Mouse (Mus musculus) forebrain, embryonic 14.5 days (tissue): Measurements from ENCODE around the gene Mrgprb5. TPM values are rescaled to one million over a fixed set of nuclear protein-coding genes. Genes with fewer than 3 reads are reported as not detected.
"Not testable (repeated sequence)": the region's sequence is repeated elsewhere in the genome, so short reads cannot be mapped to it uniquely, and the experiment has no call there.

Source experiments
- ATAC-seq: fragments of 200-750 bp; cut with Nextera tagmentation; 2 replicates; pipeline ENCODE4 v1.8.0; 2017; ENCODE audit warnings: mild to moderate bottlenecking, moderate library complexity
- DNase-seq: peaks from one replicate; pipeline ENCODE4 v3.0.0-alpha.2; 2015; ENCODE audit warnings: low spot score
- H3K27ac ChIP-seq: fragments of 300-500 bp; sonication (generic); 2 replicates; pipeline ENCODE4 v1.5.1; 2014; ENCODE audit warnings: low read depth, mild to moderate bottlenecking, control low read depth, low read length, moderate library complexity
- H3K27me3 ChIP-seq: fragments of 300-500 bp; sonication (generic); replicated peaks from 2 replicates; pipeline ENCODE4 v1.6.1; 2014; ENCODE audit warnings: low read length, control low read depth, mixed read lengths; ENCODE audit not compliant: control insufficient read depth, insufficient read depth
- H3K36me3 ChIP-seq: fragments of 300-500 bp; sonication (generic); 2 replicates; pipeline ENCODE4 v1.6.1; 2014; ENCODE audit warnings: low read length, control low read depth; ENCODE audit not compliant: control insufficient read depth, insufficient read depth
- H3K4me1 ChIP-seq: fragments of 300-500 bp; sonication (generic); 2 replicates; pipeline ENCODE4 v1.6.1; 2014; ENCODE audit warnings: antibody characterized with exemption, low read length, control low read depth; ENCODE audit not compliant: control insufficient read depth, insufficient read depth
- H3K4me2 ChIP-seq: fragments of 300-500 bp; sonication (generic); 2 replicates; pipeline ENCODE4 v1.6.1; 2014; ENCODE audit warnings: mild to moderate bottlenecking, control low read depth, low read length
- H3K4me3 ChIP-seq: fragments of 300-500 bp; sonication (generic); 2 replicates; pipeline ENCODE4 v1.5.1; 2014; ENCODE audit warnings: low read depth, low read length, control low read depth
- H3K9ac ChIP-seq: fragments of 300-500 bp; sonication (generic); 2 replicates; pipeline ENCODE4 v1.6.1; 2014; ENCODE audit warnings: mild to moderate bottlenecking, low read length, control low read depth, moderate library complexity
- H3K9me3 ChIP-seq: fragments of 300-500 bp; sonication (generic); replicated peaks from 2 replicates; pipeline ENCODE4 v1.6.1; 2016; ENCODE audit warnings: low read length, control low read depth, mixed read lengths; ENCODE audit not compliant: control insufficient read depth
- WGBS: fragments of 180-500 bp; shearing (Covaris S2); extraction: QIAGEN DNeasy Blood & Tissue Kit; methylation state at CpG from one replicate; pipeline ENCODE4 v1.1.7; 2014; 5-methylcytosine and 5-hydroxymethylcytosine counted together
- polyA plus RNA-seq: library from polyadenylated mRNA; unstranded; fragments of >200 nt; fragmentation: Nextera tagmentation; extraction: Ambion mirVana; gene quantifications from 2 replicates; pipeline ENCODE4 v1.2.1, GENCODE M21; 2014

Mrgprb5 gene
- polyA plus RNA-seq = not detected in 2 replicates

GRCm38 (mm10) chr7:48168919-48169318, at the start of gene Mrgprb5:
Gene Mrgprb5, minus strand, starts transcription at chr7:48169019.
- WGBS = 77% methylated on average over 2 of the region's 2 CpGs
- H3K4me1 ChIP-seq = no peaks in the 10 kb centered on the region
- H3K27ac ChIP-seq = no peak within 1 kb of the TSS
- H3K9ac ChIP-seq = no peak within 1 kb of the TSS
- no peaks in the 10 kb centered on the region for H3K27me3 ChIP-seq
- no peak for ATAC-seq
- H3K4me3 ChIP-seq = no peak within 1 kb of the TSS
- no peak within 1 kb of the TSS for H3K4me2 ChIP-seq
- no peak for DNase-seq
- H3K36me3 ChIP-seq = no peaks in the 10 kb centered on the region
- no peaks in the 10 kb centered on the region for H3K9me3 ChIP-seq

DNA sequence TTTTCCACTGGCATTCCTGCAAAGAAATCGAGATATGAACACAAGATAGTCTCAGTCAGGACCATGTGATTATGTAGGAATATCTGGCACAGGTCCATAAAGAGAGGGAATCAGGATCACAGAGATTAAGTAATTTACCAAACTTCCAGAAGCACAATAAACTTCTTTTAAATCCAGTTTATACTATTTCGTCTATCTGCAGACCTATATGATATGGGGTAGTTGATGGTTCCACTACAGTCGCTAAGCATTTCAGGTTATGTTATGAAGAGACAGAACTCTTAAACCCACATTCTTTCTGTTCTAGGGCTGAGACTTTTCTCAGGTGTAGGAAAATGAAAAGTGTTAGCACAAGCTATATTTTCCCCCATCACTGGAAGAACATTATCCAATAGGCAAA, 30.4 kb upstream of the Mrgprb5 start, which contains the start of gene Mrgprb4:
Gene Mrgprb4, minus strand, starts transcription at position 101 of the 400 bp plus-strand sequence.
- Histone ChIP-seq H3K4me3 (no peak within 1 kb of the TSS), H3K27me3 (no peaks in the 10 kb centered on the region), H3K4me1 (no peaks in the 10 kb centered on the region), H3K27ac (no peak within 1 kb of the TSS), H3K4me2 (no peak within 1 kb of the TSS), H3K9ac (no peak within 1 kb of the TSS), H3K9me3 (no peaks in the 10 kb centered on the region), H3K36me3 (no peaks in the 10 kb centered on the region)
- ATAC-seq (no peak), DNase-seq (no peak)
- WGBS = 87% methylated on average over 3 of the region's 3 CpGs

DNA sequence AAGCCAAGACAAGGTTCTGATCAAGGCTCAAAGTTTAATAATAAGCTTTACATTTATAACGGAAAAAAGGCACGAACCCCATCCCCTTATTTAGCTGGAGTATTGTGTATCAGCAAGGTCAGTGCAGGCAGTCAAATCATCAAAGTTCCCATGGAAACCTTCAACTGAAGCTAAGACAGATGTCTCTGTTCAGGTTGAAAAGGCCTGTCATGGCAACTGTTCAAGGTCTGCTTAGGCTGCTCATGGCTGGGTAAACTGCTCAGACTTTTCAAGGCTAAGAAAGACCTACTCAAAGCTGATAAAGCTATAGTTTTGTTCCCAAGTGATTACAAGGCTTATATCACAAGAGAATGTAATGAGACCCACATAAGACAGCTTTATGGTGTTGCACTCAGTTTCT, 1.3 kb downstream of the Mrgprb5 start:
- DNase-seq (peak; percentile 0), ATAC-seq (no peak)
- 81% methylated on average over 2 of the region's 2 CpGs for WGBS
- Histone ChIP-seq H3K27ac (no peak overlapping the region), H3K4me3 (no peak overlapping the region), H3K9ac (no peak overlapping the region), H3K4me2 (no peak overlapping the region), H3K9me3 (no peaks in the 10 kb centered on the region), H3K27me3 (no peaks in the 10 kb centered on the region), H3K36me3 (no peaks in the 10 kb centered on the region), H3K4me1 (no peaks in the 10 kb centered on the region)

GRCm38 (mm10) chr7:48138248-48138702, 30.5 kb downstream of the Mrgprb5 start:
- peak overlapping the region; percentile 60 for H3K4me2 ChIP-seq
- H3K27ac ChIP-seq = peak overlapping the region; percentile 82
- peak overlapping the region; percentile 58 for H3K4me3 ChIP-seq
- ATAC-seq (peak; percentile 79), DNase-seq (peak; percentile 94)
- 2% methylated on average over 17 of the region's 17 CpGs for WGBS
- peak overlapping the region; percentile 82 for H3K9ac ChIP-seq
- no peaks in the 10 kb centered on the region for H3K36me3 ChIP-seq
- no peaks in the 10 kb centered on the region for H3K9me3 ChIP-seq
- no peaks in the 10 kb centered on the region for H3K27me3 ChIP-seq
- no peaks in the 10 kb centered on the region for H3K4me1 ChIP-seq

- H3K27ac ChIP-seq = peak overlapping the region; percentile 82
- H3K4me2 ChIP-seq = peak overlapping the region; percentile 60
- H3K27me3 ChIP-seq = no peaks in the 10 kb centered on the region
- WGBS = 1% methylated on average over 49 of the region's 52 CpGs
- H3K4me1 ChIP-seq = no peaks in the 10 kb centered on the region
- H3K9me3 ChIP-seq = no peaks in the 10 kb centered on the region
- ATAC-seq = peak; percentile 94
- no peaks in the 10 kb centered on the region for H3K36me3 ChIP-seq
- peak overlapping the region; percentile 82 for H3K9ac ChIP-seq
- peak; percentile 83 for DNase-seq
- H3K4me3 ChIP-seq = peak overlapping the region; percentile 58
Measured at GRCm38 (mm10) chr7:48137216-48138077, 31.4 kb downstream of the Mrgprb5 start.

DNA sequence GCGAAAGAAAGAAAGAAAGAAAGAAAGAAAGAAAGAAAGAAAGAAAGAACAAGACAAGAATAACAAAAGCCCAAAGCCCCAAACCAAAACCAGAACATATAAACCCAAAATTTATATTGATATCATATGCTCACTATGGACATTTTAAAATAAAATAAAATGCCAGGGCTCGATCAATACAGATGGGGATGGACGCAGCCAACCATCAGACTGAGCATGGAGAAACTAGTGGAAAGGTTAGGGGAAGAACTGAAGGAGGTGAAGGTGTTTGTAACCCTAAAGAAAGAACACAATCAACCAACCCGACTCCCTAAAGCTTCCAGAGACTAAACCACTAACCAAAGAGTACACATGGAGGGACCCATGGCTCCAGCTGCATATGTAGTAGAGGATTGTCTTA, 36.1 kb downstream of the Mrgprb5 start:
- no peak overlapping the region for H3K9ac ChIP-seq
- 65% methylated on average over 4 of the region's 4 CpGs for WGBS
- H3K9me3 ChIP-seq = no peaks in the 10 kb centered on the region
- H3K27ac ChIP-seq = no peak overlapping the region
- ATAC-seq (no peak), DNase-seq (no peak)
- H3K27me3 ChIP-seq = no peaks in the 10 kb centered on the region
- no peaks in the 10 kb centered on the region for H3K4me1 ChIP-seq
- no peak overlapping the region for H3K4me3 ChIP-seq
- no peak overlapping the region for H3K4me2 ChIP-seq
- no peaks in the 10 kb centered on the region for H3K36me3 ChIP-seq

DNA sequence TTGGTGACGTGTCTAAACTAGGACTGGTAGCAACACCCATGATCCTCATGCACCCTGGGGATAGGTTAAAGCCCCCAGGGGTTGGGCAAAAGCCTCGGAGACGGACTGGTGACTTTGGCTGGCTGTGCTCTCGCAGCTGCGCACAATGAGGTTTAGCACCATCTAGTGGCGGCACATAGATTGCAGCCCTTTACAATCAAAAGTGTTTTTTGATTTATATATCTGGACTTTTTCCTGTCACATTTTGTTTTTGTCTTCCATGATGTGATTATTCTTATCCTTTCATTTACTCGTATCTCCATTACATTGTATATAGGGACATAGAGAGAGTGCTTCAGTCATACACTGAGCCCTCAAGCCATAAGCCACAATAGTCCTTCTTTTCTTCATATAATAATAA, 36.6 kb downstream of the Mrgprb5 start:
- not testable (repeated sequence) for H3K9ac ChIP-seq, H3K36me3 ChIP-seq, H3K27me3 ChIP-seq, H3K9me3 ChIP-seq, H3K27ac ChIP-seq, H3K4me1 ChIP-seq
- DNase-seq = peak; percentile 28
- WGBS = 1% methylated on average over 4 of the region's 7 CpGs
- peak; percentile 68 for ATAC-seq
- peak overlapping the region; percentile 45 for H3K4me2 ChIP-seq
- peak overlapping the region; percentile 26 for H3K4me3 ChIP-seq

DNA sequence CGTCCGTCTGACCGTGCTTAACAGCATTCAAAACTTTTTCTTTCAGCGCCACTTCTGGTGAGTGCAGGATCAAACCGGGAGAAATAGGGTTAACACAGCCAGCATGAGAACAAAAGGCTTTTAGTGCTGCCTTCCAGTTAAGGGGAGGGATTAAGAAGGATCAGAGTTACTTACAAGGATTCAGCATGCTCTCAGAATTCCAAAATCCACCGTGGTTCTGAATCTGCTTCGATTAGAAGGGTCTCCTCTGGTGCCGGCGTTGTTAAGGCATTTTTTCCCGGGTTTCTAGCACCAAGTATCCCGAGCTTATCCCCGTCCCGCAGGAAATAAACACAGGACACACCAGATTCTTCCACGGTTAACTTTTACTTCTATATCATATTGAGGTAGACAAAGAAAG, 37.0 kb downstream of the Mrgprb5 start:
- Histone ChIP-seq H3K4me2 (peak overlapping the region; percentile 45), H3K27ac (0 out of 2 replicates have a peak overlapping the region, but pooled peaks have one; percentile 52), H3K4me3 (peak overlapping the region; percentile 26), H3K9ac (peak overlapping the region; percentile 54)
- not testable (repeated sequence) for H3K36me3 ChIP-seq, H3K9me3 ChIP-seq, H3K27me3 ChIP-seq, H3K4me1 ChIP-seq, ATAC-seq
- peak; percentile 63 for DNase-seq
- 2% methylated on average over 11 of the region's 14 CpGs for WGBS

- no peaks in the 10 kb centered on the region for H3K4me1 ChIP-seq
- H3K4me2 ChIP-seq = no peak overlapping the region
- H3K9me3 ChIP-seq = no peaks in the 10 kb centered on the region
- ATAC-seq (no peak), DNase-seq (no peak)
- 81% methylated on average over 5 of the region's 5 CpGs for WGBS
- H3K9ac ChIP-seq = no peak overlapping the region
- H3K36me3 ChIP-seq = no peaks in the 10 kb centered on the region
- H3K27me3 ChIP-seq = no peaks in the 10 kb centered on the region
- no peak overlapping the region for H3K4me3 ChIP-seq
- H3K27ac ChIP-seq = no peak overlapping the region
Measured at GRCm38 (mm10) chr7:48123806-48124205, 45.0 kb downstream of the Mrgprb5 start.
